Mouse (Mus musculus) monocyte, adult 2 months (primary cell): ENCODE data around the gene Gjc2.

ENCODE experiments used
- DNase-seq, 2 experiments: peaks; one replicate each; pipeline ENCODE4 v3.0.0; 2022; ENCODE audit warnings: low spot score in 2 of 2, low read depth in 1 of 2

Gene Gjc2

GRCm38 (mm10) chr11:59162443-59163254 is 20.4 kb downstream of the Gjc2 start:
- DNase-seq, result no peak

- no peak for DNase-seq
Measured at GRCm38 (mm10) chr11:59161398-59161797, 21.6 kb downstream of the Gjc2 start.

- DNase-seq, result no peak
Measured at GRCm38 (mm10) chr11:59159558-59159957, 23.5 kb downstream of the Gjc2 start.

- DNase-seq, result no peak
Measured at GRCm38 (mm10) chr11:59159099-59159498, 23.9 kb downstream of the Gjc2 start.

DNA sequence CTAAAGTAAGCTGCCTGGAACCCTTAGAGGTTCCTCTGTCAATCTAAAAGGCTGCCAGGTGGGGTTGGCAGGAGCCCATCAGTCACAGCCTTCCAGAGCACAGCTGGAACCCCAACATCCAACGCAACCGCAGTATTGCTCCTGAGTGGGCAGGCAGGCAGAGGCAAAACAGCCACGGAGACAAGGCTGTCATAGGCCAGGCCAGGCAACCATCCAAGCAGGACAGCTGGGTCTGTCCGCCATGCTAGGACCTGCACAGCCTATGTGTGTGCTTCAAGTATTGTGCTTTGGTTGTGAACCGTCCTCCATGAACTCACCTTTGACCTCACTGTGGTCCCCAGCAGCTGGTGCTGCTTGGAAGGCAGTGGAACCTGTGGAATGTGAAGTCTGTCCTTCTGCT is 27.1 kb downstream of the Gjc2 start:
- no peak for DNase-seq

DNA sequence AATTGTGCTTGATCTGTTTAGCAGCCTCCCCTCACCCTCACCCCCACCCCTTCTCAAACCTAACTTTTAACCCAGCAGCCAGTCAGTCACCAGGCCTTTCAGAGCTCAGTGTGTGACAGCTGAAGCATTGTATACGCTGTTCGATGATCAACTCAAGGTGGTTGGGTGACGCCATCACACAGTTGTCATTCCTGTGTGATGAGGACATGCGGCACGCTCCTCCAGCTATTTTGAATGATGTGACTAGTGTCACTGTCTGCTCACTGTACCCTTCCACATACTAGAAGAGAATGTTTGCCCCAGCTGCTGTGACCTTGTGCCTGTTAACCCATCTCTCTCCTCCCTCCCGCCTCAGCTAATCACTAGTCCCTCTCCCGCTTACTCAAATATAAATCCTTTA is 28.8 kb downstream of the Gjc2 start:
- DNase-seq, result no peak

DNA sequence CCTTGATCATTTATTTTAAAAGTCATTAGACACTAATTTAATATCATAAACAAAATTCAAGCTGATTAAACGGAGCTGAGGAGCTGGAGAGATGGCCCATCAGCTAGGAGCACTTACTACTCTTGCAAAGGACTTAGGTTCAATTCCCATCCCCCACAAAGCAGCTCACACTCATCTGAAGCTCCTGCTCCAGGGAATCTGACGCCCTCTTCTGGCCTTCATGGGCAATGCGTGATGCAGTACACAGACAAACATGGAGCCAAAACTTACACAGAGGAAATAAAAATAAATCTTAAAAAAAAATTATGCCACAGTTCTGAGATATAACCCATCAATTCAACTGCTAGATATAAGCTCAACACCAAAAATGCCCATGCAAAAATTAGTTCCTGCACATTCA is 31.3 kb downstream of the Gjc2 start:
- DNase-seq, result no peak

DNA sequence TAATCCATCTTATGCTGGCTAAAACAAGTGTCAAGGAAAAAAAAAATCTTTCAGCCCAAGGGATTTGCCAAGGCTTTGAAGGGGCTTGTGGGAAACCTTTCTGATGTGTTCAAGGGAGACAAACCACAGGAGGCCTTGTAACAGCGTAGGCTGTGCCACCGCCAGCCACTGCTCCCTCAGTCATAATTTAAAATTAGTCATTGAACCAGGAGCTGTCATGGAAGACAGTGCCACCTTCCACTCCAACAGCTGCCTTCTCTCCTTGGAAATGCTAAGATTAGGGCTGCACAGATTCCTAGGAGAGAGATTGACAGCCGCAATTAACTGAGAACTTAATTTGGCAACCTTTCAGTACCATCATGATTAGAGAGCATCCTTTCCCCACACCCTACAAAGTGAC is 33.7 kb downstream of the Gjc2 start:
- DNase-seq, result no peak

DNA sequence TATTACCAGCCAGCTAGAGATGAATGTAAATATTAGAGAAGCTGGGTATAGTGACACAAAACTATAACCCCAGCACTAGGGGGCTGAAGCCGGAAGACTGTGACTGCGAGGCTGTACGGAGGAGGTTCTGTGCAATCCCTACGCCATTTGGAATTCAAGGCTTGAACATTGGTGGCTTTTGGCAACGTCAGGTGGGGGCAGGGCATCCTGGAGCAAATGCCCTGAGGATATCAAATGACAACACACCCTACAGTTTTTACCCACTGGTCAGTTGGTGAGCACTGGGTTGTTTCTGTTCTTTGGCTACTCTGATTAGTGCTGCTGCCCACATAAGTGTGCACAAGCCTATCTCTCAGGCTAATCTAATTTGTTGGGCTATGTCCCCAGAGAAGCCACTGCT is 40.1 kb downstream of the Gjc2 start:
- DNase-seq, result no peak

- DNase-seq, result no peak
Measured at GRCm38 (mm10) chr11:59141772-59142370, 41.1 kb downstream of the Gjc2 start.

- DNase-seq, result no peak
Measured at GRCm38 (mm10) chr11:59138537-59139486, 44.2 kb downstream of the Gjc2 start.

GRCm38 (mm10) chr11:59136994-59137706 is 45.9 kb downstream of the Gjc2 start:
- DNase-seq, result no peak

DNA sequence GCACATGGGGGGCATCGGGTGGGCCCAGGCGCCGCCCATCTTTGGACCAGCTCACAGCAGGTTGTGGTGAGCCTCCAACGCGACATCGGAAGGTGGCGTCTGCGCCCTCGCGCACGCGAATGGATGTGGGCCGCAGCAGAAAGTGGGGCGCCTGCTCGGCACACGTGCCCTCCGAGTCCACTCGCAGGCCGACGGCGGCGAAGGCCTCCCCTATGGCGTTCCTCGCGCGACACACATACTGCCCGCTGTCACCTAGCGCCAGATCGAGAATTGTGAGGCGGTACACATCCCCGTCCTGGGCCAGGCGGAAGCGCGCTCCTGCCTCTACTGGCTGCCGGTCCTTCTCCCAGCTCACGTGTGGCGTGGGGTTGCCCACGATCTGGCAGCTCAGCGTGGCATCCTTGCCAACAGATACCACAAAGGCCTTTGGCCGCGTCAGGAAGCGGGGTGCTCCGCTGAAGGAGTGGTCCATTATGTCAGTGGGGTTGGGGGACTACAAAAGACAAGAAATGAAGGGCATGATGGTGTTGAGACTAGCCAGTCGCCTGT is 47.0 kb downstream of the Gjc2 start, which contains the start of gene Obscn:
Obscn (minus strand) TSS at position 499 of the 549 bp plus-strand sequence.
- no peak for DNase-seq

DNA sequence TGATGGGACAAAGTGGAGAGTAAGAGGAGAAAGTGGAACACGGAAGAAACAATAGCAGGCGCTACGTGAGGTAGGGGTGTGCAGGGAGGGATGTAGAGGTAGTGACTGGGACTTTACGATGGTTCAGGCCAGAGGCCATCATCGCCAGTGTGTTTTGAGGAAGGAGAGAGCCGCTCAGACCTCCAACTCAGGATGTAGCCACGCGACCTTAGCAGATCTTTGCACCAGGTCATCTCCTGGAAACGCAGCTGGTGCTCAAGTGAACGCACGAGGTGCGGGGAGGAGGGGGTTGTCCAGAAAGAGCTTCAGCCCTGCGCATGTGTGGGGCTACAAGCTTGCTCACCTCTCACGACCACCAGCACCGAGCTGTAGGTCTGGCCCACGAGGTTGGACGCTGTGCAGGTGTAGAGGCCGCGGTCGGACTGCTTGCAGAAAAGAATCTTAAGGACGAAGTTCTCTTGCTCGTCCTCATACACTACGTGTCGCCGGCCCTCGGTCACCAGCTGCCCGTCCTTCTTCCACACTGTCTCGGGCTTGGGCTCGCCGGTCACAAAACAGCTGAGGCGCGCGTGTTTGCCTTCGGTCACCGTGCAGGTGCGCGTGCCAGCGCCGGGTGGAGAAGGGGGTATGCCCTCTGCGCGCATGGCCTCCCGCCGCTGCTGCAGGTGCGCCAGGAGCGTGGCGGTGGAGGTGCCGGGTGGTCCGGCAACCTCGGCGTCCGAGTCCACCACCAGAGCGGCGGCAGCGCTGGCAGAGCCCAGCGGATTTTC is 47.8 kb downstream of the Gjc2 start:
- DNase-seq, result no peak

- DNase-seq, result no peak
Measured at GRCm38 (mm10) chr11:59134373-59134997, 48.5 kb downstream of the Gjc2 start.

GRCm38 (mm10) chr11:59132065-59132464 is 50.9 kb downstream of the Gjc2 start:
- no peak for DNase-seq

GRCm38 (mm10) chr11:59131348-59131919 is 51.6 kb downstream of the Gjc2 start:
- no peak for DNase-seq

DNA sequence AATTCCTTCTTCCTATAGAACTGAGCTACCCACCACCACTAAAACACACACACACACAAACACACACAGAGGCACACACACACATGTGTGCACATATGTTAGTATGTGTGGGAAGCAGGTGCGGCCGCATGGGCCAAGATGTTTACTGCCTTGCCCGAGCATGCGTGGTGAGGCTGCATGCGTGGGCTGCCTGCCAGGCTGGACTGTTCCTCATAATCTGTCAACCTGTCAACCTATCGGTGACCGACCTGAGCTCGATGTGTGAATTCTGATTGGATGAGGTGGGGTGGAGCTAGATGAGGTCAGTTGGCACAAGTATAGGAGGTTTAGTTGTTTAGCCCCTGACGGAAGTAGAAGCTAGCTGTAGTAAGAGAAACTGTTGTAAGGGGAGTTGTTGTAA is 52.2 kb downstream of the Gjc2 start:
- no peak for DNase-seq
